Mouse (Mus musculus) lung, adult 2 months (tissue): ENCODE results near the gene Slc41a3.
"Not testable (repeated sequence)": the region's sequence is repeated elsewhere in the genome, so short reads cannot be mapped to it uniquely, and the experiment has no call there.

Experiments
- CTCF ChIP-seq: fragments of 200-500 bp; IDR thresholded peaks from 2 replicates; pipeline ENCODE4 v1.5.1; 2011; ENCODE audit warnings: mild to moderate bottlenecking, low read length, control low read depth; ENCODE audit not compliant: insufficient read depth
- POLR2A ChIP-seq: fragments of 200-500 bp; IDR thresholded peaks from 2 replicates; pipeline ENCODE4 v1.6.1; 2011; ENCODE audit warnings: low read depth, mild to moderate bottlenecking, control low read depth, low read length, borderline replicate concordance; ENCODE audit errors: extremely low read depth

GRCm38 (mm10) chr6:90656344-90656850 lies 51.9 kb downstream of the Slc41a3 start:
- TF ChIP-seq POLR2A, CTCF: not testable (repeated sequence)
